Mouse (Mus musculus) C2C12 (cell line): ENCODE data around the gene Chst8. TPM values are rescaled to one million over a fixed set of nuclear protein-coding genes. Genes with fewer than 3 reads are reported as not detected.

Experiments
- H3K27me3 ChIP-seq: one replicate; pipeline ENCODE4 v1.6.1; 2011; ENCODE audit not compliant: control insufficient read depth, insufficient read depth, insufficient read length
- H3K36me3 ChIP-seq: one replicate; pipeline ENCODE4 v1.6.1; 2011; ENCODE audit not compliant: control insufficient read depth, insufficient read depth
- H3K4me3 ChIP-seq: one replicate; pipeline ENCODE4 v1.5.1; 2011; ENCODE audit warnings: mild to moderate bottlenecking, control low read depth; ENCODE audit not compliant: poor library complexity, insufficient read depth, severe bottlenecking
- H3K79me2 ChIP-seq: one replicate; pipeline ENCODE4 v1.6.1; 2011; ENCODE audit not compliant: control insufficient read depth, insufficient read depth
- H3K79me3 ChIP-seq: one replicate; pipeline ENCODE4 v1.6.1; 2011; ENCODE audit warnings: low read depth, control low read depth
- H3ac ChIP-seq: one replicate; pipeline ENCODE3; 2011; ENCODE audit warnings: low read depth; ENCODE audit not compliant: control insufficient read depth, insufficient read length
- CEBPB ChIP-seq: IDR thresholded peaks from one replicate; pipeline ENCODE4 v1.6.1; 2011; ENCODE audit warnings: low read depth, mild to moderate bottlenecking, control low read depth, moderate library complexity
- CTCF ChIP-seq: IDR thresholded peaks from one replicate; pipeline ENCODE4 v1.5.1; 2011; ENCODE audit not compliant: control insufficient read depth, insufficient read depth, insufficient read length
- FOSL1 ChIP-seq: IDR thresholded peaks from one replicate; pipeline ENCODE4 v1.8.0; 2011; ENCODE audit warnings: mild to moderate bottlenecking, low read length; ENCODE audit not compliant: poor library complexity, insufficient read depth, severe bottlenecking
- MAX ChIP-seq: IDR thresholded peaks from one replicate; pipeline ENCODE4 v1.6.1; 2011; ENCODE audit warnings: mild to moderate bottlenecking, control low read depth
- MYOD1 ChIP-seq: IDR thresholded peaks from one replicate; pipeline ENCODE4 v1.6.1; 2011; ENCODE audit warnings: low read depth; ENCODE audit not compliant: control insufficient read depth, insufficient read length
- MYOG ChIP-seq: IDR thresholded peaks from one replicate; pipeline ENCODE4 v1.6.1; 2011; ENCODE audit not compliant: control insufficient read depth, insufficient read length; ENCODE audit errors: extremely low read depth
- USF1 ChIP-seq: IDR thresholded peaks from one replicate; pipeline ENCODE4 v1.6.1; 2011; ENCODE audit warnings: low read depth, mild to moderate bottlenecking, control low read depth, moderate library complexity
- polyA plus RNA-seq: library from polyadenylated mRNA; unstranded; fragments of >200 nt; fragmentation: generic; extraction: Trizol; gene quantifications from one replicate; pipeline ENCODE4 v1.2.1, GENCODE M21; 2012; ENCODE audit warnings: missing spikeins

The Chst8 gene
- polyA plus RNA-seq, 1 experiment = 0.09 TPM

DNA sequence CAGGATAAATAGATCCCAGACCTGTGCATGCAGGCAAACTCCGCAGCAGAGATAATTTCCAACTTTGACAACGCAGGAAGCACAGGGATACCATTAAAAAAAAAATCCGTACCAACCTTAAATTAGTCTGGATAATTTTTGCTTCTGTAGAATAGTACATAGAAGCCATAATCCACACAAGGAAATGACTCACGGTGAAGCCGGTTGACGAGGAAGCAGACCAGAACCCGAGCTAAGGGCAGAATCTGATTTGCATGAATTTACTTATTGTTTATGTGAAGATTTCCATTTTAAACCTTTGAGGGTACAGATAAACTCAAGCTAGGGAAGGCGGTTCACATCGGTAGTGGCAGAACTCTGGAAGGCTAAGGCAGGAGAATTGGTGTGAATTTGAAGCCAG is 28.0 kb downstream of the Chst8 start:
- H3ac ChIP-seq = no peak overlapping the region
- no peaks in the 10 kb centered on the region for H3K36me3 ChIP-seq
- TF ChIP-seq CTCF = no peak
- TF ChIP-seq MAX = no peak
- no peak for TF ChIP-seq MYOD1
- TF ChIP-seq FOSL1 = no peak
- no peak for TF ChIP-seq USF1
- TF ChIP-seq CEBPB = no peak
- TF ChIP-seq MYOG = no peak
- no peaks in the 10 kb centered on the region for H3K79me3 ChIP-seq
- H3K79me2 ChIP-seq = no peaks in the 10 kb centered on the region
- H3K27me3 ChIP-seq = peaks cover 7% of the 10 kb centered on the region
- no peak overlapping the region for H3K4me3 ChIP-seq

- H3K36me3 ChIP-seq = no peaks in the 10 kb centered on the region
- TF ChIP-seq USF1 (no peak), CEBPB (no peak), CTCF (no peak), MYOG (no peak), FOSL1 (no peak), MAX (no peak), MYOD1 (no peak)
- H3K27me3 ChIP-seq = peaks cover 18% of the 10 kb centered on the region
Measured at GRCm38 (mm10) chr7:34781988-34782387, 30.5 kb downstream of the Chst8 start.

GRCm38 (mm10) chr7:34781217-34781616 is 31.3 kb downstream of the Chst8 start:
- TF ChIP-seq MYOD1 (no peak), MAX (no peak), CTCF (no peak), USF1 (no peak), FOSL1 (no peak), CEBPB (no peak), MYOG (no peak)
- H3ac ChIP-seq = no peak overlapping the region
- no peaks in the 10 kb centered on the region for H3K79me3 ChIP-seq
- H3K79me2 ChIP-seq = no peaks in the 10 kb centered on the region
- no peak overlapping the region for H3K4me3 ChIP-seq
- peaks cover 18% of the 10 kb centered on the region for H3K27me3 ChIP-seq
- H3K36me3 ChIP-seq = no peaks in the 10 kb centered on the region

More at GRCm38 (mm10) chr7:34781988-34782387, 30.5 kb downstream of the Chst8 start:
- Histone ChIP-seq H3ac (no peak overlapping the region), H3K79me2 (no peaks in the 10 kb centered on the region), H3K4me3 (no peak overlapping the region), H3K79me3 (no peaks in the 10 kb centered on the region)

DNA sequence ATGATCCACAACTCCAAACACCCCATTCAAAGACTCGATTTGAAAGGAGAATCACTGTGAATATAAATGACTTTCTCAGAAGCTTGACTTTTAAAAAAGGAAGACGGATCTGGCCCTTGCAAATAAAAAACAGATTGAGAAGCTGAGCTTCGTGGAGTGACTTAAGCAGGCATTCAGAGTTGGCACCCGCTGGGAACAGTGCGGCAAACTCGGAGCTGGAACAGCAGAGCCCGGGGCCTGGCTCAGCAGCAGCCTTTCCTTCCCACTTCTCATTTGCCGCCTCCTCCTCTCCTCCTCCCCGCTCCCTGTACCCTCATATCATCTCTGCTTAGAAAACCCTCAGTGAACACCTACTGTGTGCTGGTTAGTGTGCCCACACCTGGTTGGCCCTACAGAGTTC is 34.1 kb downstream of the Chst8 start:
- Histone ChIP-seq H3K79me2 (no peaks in the 10 kb centered on the region), H3K79me3 (no peaks in the 10 kb centered on the region), H3ac (no peak overlapping the region), H3K27me3 (peaks cover 30% of the 10 kb centered on the region), H3K36me3 (no peaks in the 10 kb centered on the region), H3K4me3 (no peak overlapping the region)
- TF ChIP-seq FOSL1 (no peak), MYOG (no peak), CTCF (no peak), MYOD1 (no peak), CEBPB (no peak), USF1 (no peak)

DNA sequence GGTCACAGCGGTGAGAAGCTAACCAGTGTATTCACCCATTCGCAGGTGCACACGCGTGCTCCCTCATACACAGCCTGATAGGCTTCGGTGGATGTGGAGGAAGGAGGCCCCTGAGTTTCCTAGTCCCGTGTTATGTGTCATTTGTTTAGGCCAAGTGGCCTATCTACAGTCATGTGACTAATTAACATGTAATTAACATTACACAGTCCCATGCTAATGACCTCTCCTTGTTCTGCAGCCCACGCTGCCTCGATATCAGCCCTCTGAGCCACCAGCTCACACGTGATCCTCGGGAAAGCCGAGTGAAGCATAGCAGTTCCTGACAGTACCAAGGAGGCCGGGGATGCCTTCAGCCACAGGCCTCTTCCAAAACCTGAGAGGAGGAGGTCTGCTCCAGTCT is 36.9 kb downstream of the Chst8 start:
- H3K4me3 ChIP-seq = no peak overlapping the region
- no peaks in the 10 kb centered on the region for H3K79me2 ChIP-seq
- no peaks in the 10 kb centered on the region for H3K79me3 ChIP-seq
- H3K27me3 ChIP-seq = peaks cover 35% of the 10 kb centered on the region
- no peak overlapping the region for H3ac ChIP-seq
- TF ChIP-seq CTCF (no peak), MYOD1 (no peak), MYOG (no peak), FOSL1 (no peak), MAX (no peak), USF1 (no peak), CEBPB (no peak)
- no peaks in the 10 kb centered on the region for H3K36me3 ChIP-seq

DNA sequence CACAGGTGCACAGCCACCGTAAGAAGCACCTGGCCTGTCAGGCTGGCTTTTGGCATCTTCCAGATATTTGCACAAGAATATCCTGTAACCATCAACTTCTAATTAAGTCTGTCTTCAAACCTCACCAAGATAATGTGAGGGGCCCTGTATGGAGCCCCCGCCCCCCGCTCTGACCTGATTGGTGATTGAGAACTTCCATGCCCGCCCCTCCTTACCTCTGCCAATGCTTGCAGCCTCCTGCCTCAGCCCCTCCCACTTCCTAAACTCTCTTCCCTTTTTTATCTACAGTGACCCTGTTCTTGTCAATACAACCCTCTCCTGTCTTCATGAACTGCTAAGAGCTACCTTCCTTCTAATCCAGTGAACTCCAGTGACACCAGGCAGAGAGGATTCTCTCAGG is 37.6 kb downstream of the Chst8 start:
- TF ChIP-seq CTCF (no peak), MYOD1 (no peak), USF1 (no peak), FOSL1 (no peak), MAX (no peak), MYOG (no peak), CEBPB (no peak)
- Histone ChIP-seq H3K36me3 (no peaks in the 10 kb centered on the region), H3K27me3 (peaks cover 40% of the 10 kb centered on the region), H3K79me3 (no peaks in the 10 kb centered on the region), H3K4me3 (no peak overlapping the region), H3ac (no peak overlapping the region), H3K79me2 (no peaks in the 10 kb centered on the region)
